Mouse (Mus musculus) left cerebral cortex, adult 8-10 months (tissue): ENCODE measurements around the gene Psma4. TPM values are rescaled to one million over a fixed set of nuclear protein-coding genes. Genes with fewer than 3 reads are reported as not detected.

Experiments used
- DNase-seq, 2 experiments: peaks; one replicate each; pipeline ENCODE4 v3.0.0; 2022; ENCODE audit warnings: low spot score in 2 of 2
- total RNA-seq, 4 experiments: library from RNA; stranded (reverse); gene quantifications; 2 replicates each; pipeline ENCODE4 v1.2.4; 2022

Gene Psma4
- total RNA-seq, 4 experiments from 2014 or later = 110 to 125 (median 115) TPM

- DNase-seq = no peak
Measured at GRCm38 (mm10) chr9:54982401-54982800, 31.8 kb downstream of the Psma4 start.

GRCm38 (mm10) chr9:54990362-54990761 is 39.8 kb downstream of the Psma4 start:
- DNase-seq = no peak

GRCm38 (mm10) chr9:54994381-54994780 is 43.8 kb downstream of the Psma4 start:
- DNase-seq = no peak

- no peak for DNase-seq
Measured at GRCm38 (mm10) chr9:54995645-54996044, 45.1 kb downstream of the Psma4 start.

- no peak for DNase-seq
Measured at GRCm38 (mm10) chr9:55003609-55004008, 53.0 kb downstream of the Psma4 start.

Other genes with a start within 250 kb of the Psma4 start
- gene Wdr61, start 216.3 kb upstream of the Psma4 start, total RNA-seq = 10 to 100 TPM; 52.9 to 61.1 (median 53.4) TPM
- 1 to 10 TPM; 3.4 to 8.4 (median 6.4) TPM for gene Crabp1, start 186.0 kb upstream of the Psma4 start, total RNA-seq
- 10 to 100 TPM; 44.4 to 53.0 (median 48.8) TPM for gene Ireb2, start 87.0 kb upstream of the Psma4 start, total RNA-seq
- gene Hykk, start 33.5 kb upstream of the Psma4 start, total RNA-seq = 1 to 10 TPM; 2.2 to 2.7 (median 2.6) TPM
- gene AY074887, start 208 bp downstream of the Psma4 start, total RNA-seq = not detected
- 1 to 10 TPM; 3.7 to 5.8 (median 5.1) TPM for gene Chrna5, start 30.1 kb downstream of the Psma4 start, total RNA-seq
- 1 to 10 TPM in 1 of 4 experiments, under 1 TPM in 3; 0.57 to 1.1 (median 0.71) TPM for gene Chrna3, start 75.8 kb downstream of the Psma4 start, total RNA-seq
- under 1 TPM; 0.14 to 0.44 (median 0.19) TPM for gene Chrnb4, start 98.0 kb downstream of the Psma4 start, total RNA-seq
- 10 to 100 TPM; 65.1 to 76.6 (median 73.1) TPM for gene Ube2q2, start 198.1 kb downstream of the Psma4 start, total RNA-seq